Mouse (Mus musculus): ENCODE measurements around the gene Sirpb1a.
"Not testable (repeated sequence)": the region's sequence is repeated elsewhere in the genome, so short reads cannot be mapped to it uniquely, and the experiment has no call there.

Sirpb1a gene

DNA sequence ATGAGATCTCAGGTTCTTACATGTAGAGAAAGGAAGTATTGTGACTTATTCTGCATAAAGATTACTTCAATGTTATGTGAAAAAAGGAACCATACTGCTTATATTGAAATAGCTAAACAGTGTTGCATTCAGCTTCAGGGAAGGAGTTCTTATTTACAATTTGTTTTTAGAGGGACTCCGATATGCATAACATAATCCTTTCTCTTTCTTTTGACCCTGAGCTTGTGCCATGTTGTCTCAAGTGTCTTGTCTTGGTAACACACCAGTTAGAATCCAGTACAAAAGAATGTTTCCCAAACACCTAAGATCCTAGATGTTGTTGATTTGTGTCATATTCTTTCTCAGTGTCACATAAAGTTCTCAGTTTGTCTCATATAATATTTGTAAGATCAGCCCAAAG is at the start of gene Sirpb1a:
Sirpb1a (minus strand) TSS at position 74 of the 400 bp plus-strand sequence.
- not testable (repeated sequence) for DNase-seq (ENCODE audit: low read depth in 2 of 2, low spot score in 2 of 2)

GRCm38 (mm10) chr3:15474831-15475230 is 48.5 kb upstream of the Sirpb1a start:
- not testable (repeated sequence) for DNase-seq (ENCODE audit: low read depth in 2 of 2, low spot score in 2 of 2)

DNA sequence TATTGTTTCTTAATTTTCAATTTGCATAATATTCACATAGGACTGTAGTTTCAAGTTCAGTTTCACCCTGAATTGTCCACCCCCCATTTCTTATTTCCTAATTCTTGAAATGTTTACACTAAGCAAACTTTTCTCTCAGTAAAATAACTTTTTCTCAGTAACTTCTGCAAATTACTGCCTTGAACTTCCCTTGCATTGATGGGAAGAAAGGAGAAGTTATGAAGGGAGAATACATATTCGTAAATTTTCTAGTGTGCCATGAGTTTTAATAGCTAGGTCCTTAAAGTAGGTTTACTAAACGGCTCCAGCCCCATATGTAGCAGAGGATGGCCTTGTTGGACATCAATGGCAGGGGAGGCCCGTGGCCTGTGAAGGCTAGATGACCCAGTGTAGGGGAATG is 43.8 kb upstream of the Sirpb1a start:
- not testable (repeated sequence) for DNase-seq (ENCODE audit: low read depth in 2 of 2, low spot score in 2 of 2)

DNA sequence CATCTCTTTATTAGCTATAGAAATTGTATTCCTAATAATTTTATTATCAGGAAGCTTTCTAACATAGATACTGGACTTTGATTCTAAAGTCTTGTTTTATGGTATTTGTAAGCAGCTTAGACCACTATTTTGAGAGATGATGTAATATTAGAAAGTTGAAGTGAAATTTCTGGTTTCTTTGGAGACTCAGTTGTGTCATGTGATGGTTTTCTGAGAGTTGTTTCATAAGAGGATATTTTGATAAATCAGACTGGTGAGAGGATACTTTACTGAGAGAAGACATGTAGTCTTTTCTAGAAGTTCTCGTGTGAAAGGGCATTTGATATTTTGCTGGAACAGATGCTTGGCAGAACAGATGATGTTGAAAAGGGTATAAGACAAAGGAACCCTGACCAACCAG is 17.6 kb upstream of the Sirpb1a start:
- not testable (repeated sequence) for DNase-seq (ENCODE audit: low read depth in 2 of 2, low spot score in 2 of 2)

DNA sequence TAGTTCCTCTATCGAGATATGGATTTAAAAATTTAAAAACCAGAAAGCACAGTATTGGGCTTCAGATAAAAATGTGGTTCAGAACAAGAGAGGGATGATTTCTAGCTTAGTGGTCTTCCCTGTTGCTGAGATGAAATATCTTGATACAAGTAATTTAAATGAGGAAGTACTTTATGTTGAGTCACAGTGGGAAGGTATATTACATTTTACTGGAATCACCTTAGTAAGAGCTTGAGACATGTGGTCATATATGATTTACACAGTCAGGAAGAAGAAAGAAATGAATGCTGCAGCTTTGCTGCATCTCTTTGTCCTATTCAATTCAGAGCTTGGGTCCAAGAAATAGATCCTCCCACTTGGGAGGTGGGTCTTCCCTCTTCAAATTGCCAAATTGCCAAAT is 13.5 kb upstream of the Sirpb1a start:
- DNase-seq (ENCODE audit: low read depth in 2 of 2, low spot score in 2 of 2) = not testable (repeated sequence)

DNA sequence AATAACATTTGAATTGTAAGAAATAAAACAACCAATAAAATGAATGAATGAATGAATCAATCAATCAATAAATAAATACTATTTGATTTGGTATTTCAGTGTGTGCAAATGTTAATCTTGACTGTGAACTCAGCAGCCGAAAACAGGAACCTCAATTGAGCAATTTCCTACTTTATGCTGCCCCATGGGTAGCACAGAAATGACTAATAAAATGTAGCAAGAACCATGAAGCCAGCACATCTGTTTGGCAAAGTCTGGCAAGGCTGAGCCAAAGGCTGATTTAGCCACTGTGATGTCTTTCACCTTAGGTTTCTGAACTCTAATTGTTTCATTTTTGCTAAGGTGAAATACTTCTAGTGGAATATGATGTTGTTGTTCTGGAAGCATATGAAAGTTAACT is 1.6 kb upstream of the Sirpb1a start:
- DNase-seq (ENCODE audit: low read depth in 2 of 2, low spot score in 2 of 2) = no peak

- DNase-seq (ENCODE audit: low read depth in 2 of 2, low spot score in 2 of 2) = not testable (repeated sequence)
Measured at GRCm38 (mm10) chr3:15355690-15356089, 70.6 kb downstream of the Sirpb1a start.

DNA sequence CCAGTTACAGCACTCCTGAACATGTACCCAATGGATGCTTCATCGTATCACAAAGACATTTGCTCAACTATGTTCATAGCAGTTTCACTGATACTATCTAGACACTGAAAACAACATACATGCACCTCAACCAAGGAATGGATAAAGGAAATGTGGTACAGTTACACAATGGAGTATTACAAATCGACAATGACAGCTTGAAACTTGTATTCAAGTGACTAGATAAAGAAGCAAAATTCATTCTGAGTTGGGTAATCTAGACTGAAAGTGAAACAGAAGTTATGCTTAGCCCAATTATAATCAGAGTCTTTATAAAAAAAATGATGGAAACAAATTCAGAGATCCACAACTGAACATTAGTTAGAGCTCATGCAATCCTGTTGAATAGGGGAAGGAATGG is 76.0 kb downstream of the Sirpb1a start:
- DNase-seq (ENCODE audit: low read depth in 2 of 2, low spot score in 2 of 2) = not testable (repeated sequence)

GRCm38 (mm10) chr3:15345606-15346005 is 80.7 kb downstream of the Sirpb1a start:
- not testable (repeated sequence) for DNase-seq (ENCODE audit: low read depth in 2 of 2, low spot score in 2 of 2)

DNA sequence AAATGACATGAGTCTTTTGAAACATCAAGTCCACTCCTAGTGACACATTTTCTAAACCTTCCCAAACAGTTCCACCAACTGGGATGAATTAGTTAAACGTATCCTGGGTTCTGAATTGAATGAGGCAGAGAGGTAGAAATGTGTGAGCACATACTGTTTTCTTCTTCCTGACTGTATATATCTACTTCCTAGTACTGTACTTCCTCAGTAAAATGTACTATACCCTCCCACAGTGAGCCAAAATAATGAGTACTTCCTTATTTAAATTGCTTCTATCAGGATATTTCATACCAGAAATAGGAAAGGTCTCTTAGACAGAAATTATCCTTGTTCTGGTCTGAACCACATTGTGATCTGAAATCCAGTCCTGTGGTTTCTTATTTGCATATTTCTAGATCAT is 86.0 kb downstream of the Sirpb1a start:
- no peak for DNase-seq (ENCODE audit: low read depth in 2 of 2, low spot score in 2 of 2)

- DNase-seq (ENCODE audit: low read depth in 2 of 2, low spot score in 2 of 2) = no peak
Measured at GRCm38 (mm10) chr3:15334182-15334581, 92.1 kb downstream of the Sirpb1a start.

GRCm38 (mm10) chr3:15332063-15332462 is 94.3 kb downstream of the Sirpb1a start, which contains the start of gene Gm9733:
Gene Gm9733 (minus strand): TSS chr3:15332302.
- no peak for DNase-seq (ENCODE audit: low read depth in 2 of 2, low spot score in 2 of 2)

- DNase-seq (ENCODE audit: low read depth in 2 of 2, low spot score in 2 of 2) = no peak
Measured at GRCm38 (mm10) chr3:15331545-15331944, 94.8 kb downstream of the Sirpb1a start.

GRCm38 (mm10) chr3:15329549-15329948 is 96.8 kb downstream of the Sirpb1a start:
- no peak for DNase-seq (ENCODE audit: low read depth in 2 of 2, low spot score in 2 of 2)

All from CD8-positive naive resting alpha-beta T cell, adult 2 months (primary cell).